Mouse (Mus musculus) liver, postnatal 0 days (tissue): ENCODE measurements at regions not wholly inside any gene's neighbourhood (a gene's known extent, or its start where the extent isn't known, plus 50 kb on each side); places are given as distances from the start of the nearest gene placed in this dataset.

Experiments used
- CTCF ChIP-seq: sonication (generic); IDR thresholded peaks from 2 replicates; pipeline ENCODE4 v1.5.1; 2016; ENCODE audit warnings: antibody characterized with exemption, low read depth
- EP300 ChIP-seq: IDR thresholded peaks from 2 replicates; pipeline ENCODE4 v1.6.1; 2016; ENCODE audit warnings: antibody characterized with exemption, low read depth, mild to moderate bottlenecking

DNA sequence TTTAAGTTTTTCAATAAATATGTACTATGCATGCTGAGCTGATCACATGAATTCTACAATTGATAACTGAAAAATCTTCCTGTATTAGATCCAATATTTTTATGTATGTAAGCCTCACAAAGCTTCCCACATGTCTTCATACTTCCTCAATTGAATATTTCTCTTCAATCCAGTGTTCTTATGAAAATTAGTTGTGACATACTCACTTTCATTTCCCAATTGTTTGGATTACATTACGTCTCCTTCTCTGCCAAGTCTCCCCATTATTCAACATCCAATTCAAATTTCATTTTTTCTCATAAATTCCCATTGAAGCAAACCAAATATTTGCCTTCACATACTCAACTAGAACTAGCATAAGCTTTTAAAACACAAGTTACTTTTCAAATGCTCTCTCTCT, 76.3 kb upstream of the Gucy1a1 start:
- TF ChIP-seq EP300 (no peak), CTCF (no peak)
